Mouse (Mus musculus): ENCODE data around the gene 4922502D21Rik. TPM values are rescaled to one million over a fixed set of nuclear protein-coding genes. Genes with fewer than 3 reads are reported as not detected.

4922502D21Rik gene
- polyA plus RNA-seq, 3 experiments from 2014 or later: not detected

GRCm38 (mm10) chr6:129312499-129312898, 19.1 kb downstream of the 4922502D21Rik start:
- ATAC-seq: peak; percentile 19

DNA sequence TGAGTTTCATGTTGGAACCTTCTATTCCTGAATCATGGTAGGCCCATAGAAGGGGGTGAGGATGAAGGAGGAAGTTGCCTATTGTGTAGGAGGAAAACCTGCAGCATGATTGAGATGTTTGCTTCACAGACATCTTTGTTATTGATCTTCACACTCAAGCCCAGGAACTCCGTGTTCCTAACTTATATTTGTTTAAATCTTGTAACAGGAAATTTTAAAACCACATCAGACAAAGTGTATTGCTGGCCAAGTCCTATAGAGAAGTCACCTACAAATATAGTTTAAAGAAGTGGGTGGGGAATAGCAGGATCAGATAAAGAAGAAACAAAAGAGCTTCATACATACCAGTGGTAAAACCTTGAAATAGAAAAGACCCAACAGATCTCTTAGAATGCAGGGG, 27.4 kb downstream of the 4922502D21Rik start:
- ATAC-seq: peak; percentile 68

GRCm38 (mm10) chr6:129288708-129289107, 42.9 kb downstream of the 4922502D21Rik start:
- ATAC-seq: no peak

DNA sequence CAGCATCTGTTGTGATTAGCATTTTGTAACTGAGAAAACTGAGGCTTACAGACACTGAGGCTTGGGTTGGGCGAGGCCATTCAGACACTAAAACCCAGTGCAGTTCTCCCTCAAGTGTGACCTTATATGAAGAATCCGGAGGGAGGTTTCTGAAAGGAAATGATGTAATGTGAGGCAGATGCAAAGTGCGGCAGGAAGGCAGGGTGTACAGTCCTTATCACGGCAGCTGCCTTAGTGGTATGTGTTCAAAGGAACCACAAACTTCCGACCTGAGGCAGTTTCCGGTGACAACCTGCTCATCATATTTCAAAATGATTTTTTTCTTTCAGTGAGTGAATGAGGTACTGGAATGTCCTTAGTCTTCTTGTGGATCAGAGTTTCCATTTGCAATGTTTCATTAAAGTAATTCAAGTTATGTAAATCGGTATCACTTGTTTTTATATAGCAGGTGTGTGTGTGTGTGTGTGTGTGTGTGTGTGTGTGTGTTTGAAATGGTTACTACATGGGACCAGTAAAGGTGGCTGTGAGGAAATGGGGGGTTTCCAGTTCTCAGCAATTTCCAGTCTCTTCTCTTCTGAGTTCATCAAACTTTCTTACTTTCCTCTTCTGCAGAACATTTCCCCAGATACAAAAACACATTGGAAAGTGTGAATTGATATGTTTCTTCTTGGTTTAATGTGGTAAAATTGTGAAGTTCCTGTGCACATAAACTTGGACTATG, 47.1 kb downstream of the 4922502D21Rik start:
- ATAC-seq: peak; percentile 95

- ATAC-seq: no peak
Observed at GRCm38 (mm10) chr6:129283271-129283670, 48.3 kb downstream of the 4922502D21Rik start.

DNA sequence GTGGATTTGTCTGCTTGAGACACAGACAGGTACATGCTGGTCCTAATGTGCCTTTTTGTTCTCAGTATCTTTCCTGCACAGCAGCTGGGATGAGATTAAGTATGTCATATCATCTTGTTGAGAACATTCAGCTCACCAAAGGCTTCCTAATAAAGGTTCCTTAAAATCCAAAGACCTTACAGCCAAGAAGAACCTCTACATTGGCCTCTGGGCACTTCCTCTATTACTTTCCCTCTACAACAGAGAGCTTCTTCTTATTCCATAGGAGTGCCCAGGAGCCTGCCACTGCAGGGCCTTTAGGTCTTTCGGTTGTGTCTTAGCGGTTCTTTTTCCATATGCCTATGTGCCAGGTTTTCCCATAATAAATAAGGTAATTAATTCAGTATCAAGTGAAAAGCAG, 55.1 kb downstream of the 4922502D21Rik start:
- no peak for ATAC-seq

DNA sequence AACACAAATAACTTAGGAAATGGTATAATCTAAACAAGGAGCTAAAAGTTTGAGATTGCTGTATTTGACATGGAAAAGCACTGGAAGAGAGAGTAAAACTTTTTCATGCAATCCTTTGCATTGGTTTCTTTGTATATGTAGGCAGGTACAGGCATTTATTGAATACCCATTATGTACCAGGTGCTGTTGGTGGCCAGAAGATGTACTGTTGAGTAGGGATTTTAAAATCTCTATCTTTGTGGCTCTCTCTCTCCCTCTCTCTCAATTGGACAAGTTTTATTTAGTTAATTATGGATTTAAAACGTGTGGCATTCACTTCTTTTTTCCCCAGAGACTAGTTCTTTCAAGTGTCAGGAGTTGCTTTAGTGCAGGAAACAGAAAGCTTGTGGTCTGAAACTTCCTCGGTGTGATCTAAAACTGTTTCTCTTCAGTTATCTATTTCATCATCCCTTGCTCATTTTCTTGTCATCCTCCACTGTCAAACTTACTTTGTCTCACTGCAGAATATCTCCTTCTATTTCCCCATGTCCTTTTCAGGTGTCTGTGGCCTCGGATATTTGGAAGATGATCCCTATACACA, 55.9 kb downstream of the 4922502D21Rik start:
- peak; percentile 44 for ATAC-seq

GRCm38 (mm10) chr6:129275220-129275619, 56.4 kb downstream of the 4922502D21Rik start, which contains the start of gene Cd69:
TSS of gene Cd69 (minus strand) at chr6:129275436.
- peak; percentile 78 for ATAC-seq

DNA sequence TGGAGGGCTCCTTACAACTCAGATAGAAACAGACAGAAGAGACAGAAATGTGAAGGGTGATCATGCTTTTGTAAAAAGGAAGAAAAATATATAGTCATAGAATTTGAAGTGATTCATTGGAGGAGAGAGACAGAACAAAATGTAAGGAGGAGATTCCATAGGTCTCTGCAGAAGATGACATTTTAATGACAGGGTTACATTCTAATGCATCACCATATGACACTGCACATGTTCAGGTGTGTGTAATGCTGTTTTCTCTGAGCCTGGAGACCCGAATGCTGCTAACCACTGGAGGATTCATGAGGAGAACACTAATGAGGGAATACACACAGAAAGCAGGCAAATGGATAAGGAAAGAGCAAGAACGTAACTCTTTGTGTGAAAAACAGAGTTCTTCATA, 57.1 kb downstream of the 4922502D21Rik start:
- ATAC-seq: no peak

- peak; percentile 68 for ATAC-seq
Observed at GRCm38 (mm10) chr6:129273662-129274061, 57.9 kb downstream of the 4922502D21Rik start.

Other genes with a start within 250 kb of the 4922502D21Rik start
- not detected for gene Clec2e, start 230.9 kb downstream of the 4922502D21Rik start, polyA plus RNA-seq (2017; shearing (Covaris generic))
- gene Clec2d, start 151.2 kb downstream of the 4922502D21Rik start, polyA plus RNA-seq (2017; shearing (Covaris generic)): 10 to 100 TPM; 12.0 to 41.7 (median 33.6) TPM
- 100 to 1,000 TPM; 152 to 264 (median 175) TPM for gene Cd69, start 56.4 kb downstream of the 4922502D21Rik start, polyA plus RNA-seq (2017; shearing (Covaris generic))
- gene Clec12a, start 10.9 kb upstream of the 4922502D21Rik start, polyA plus RNA-seq (2017; shearing (Covaris generic)): 1 to 10 TPM in 1 of 3 experiments, not detected in 2; 2.0 TPM
- not detected for gene Clec12b, start 54.1 kb upstream of the 4922502D21Rik start, polyA plus RNA-seq (2017; shearing (Covaris generic))
- under 1 TPM in 1 of 3 experiments, not detected in 2; 0.26 TPM for gene Clec1b, start 65.5 kb upstream of the 4922502D21Rik start, polyA plus RNA-seq (2017; shearing (Covaris generic))
- gene Clec9a, start 77.1 kb upstream of the 4922502D21Rik start, polyA plus RNA-seq (2017; shearing (Covaris generic)): not detected
- not detected for gene Clec1a, start 120.2 kb upstream of the 4922502D21Rik start, polyA plus RNA-seq (2017; shearing (Covaris generic))
- gene Olr1, start 175.4 kb upstream of the 4922502D21Rik start, polyA plus RNA-seq (2017; shearing (Covaris generic)): under 1 TPM in 1 of 3 experiments, not detected in 2; 0.25 TPM
- not detected for gene Tmem52b, start 180.8 kb upstream of the 4922502D21Rik start, polyA plus RNA-seq (2017; shearing (Covaris generic))
- 10 to 100 TPM in 1 of 3 experiments, 1 to 10 TPM in 2; 8.0 to 10.5 (median 8.1) TPM for gene Gabarapl1, start 201.4 kb upstream of the 4922502D21Rik start, polyA plus RNA-seq (2017; shearing (Covaris generic))
- under 1 TPM in 1 of 3 experiments, not detected in 2; 0.23 TPM for gene Klre1, start 246.1 kb upstream of the 4922502D21Rik start, polyA plus RNA-seq (2017; shearing (Covaris generic))